Mouse (Mus musculus): Measurements from ENCODE around the gene Gpm6b. TPM values are rescaled to one million over a fixed set of nuclear protein-coding genes. Genes with fewer than 3 reads are reported as not detected.

Gene Gpm6b
- polyA plus RNA-seq, 1 experiment from 2014 or later, result 260 TPM

DNA sequence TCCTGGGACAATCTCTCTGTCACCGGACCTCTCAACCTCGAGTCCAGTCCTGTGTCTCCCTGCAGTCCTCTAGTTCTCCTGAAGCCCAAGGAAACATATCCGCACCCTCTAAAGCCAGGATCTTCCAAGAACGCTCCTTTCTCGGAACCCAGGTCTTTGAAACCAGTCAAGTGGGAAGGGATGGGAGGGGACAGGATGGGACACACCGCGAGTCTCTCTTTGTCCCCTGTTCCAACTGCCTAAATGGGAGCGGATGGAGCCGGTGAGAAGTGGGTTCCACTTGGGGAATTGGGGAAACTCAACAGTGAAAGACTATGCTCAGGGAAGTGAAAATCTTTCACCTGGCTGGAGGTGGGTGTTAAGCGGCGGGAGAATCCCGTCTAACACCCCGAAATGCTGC is 809 bp downstream of the Gpm6b start:
- Histone ChIP-seq H3K4me3 (replicated peaks) (peak overlapping the region; percentile 55), H3K9me3 (replicated peaks) (no peaks in the 10 kb centered on the region), H3K4me2 (peak overlapping the region; percentile 78), H3K36me3 (no peaks in the 10 kb centered on the region), H3K27ac (replicated peaks) (peak overlapping the region; percentile 56), H3K4me1 (peaks cover 8% of the 10 kb centered on the region; the same call in 1 of the 2 replicates), H3K27me3 (replicated peaks) (peaks cover 13% of the 10 kb centered on the region; the same call in 1 of the 2 replicates), H3K9ac (replicated peaks) (peak overlapping the region; percentile 62)
- peak; percentile 11; the same call in 1 of the 2 replicates for ATAC-seq (ENCODE audit: low FRiP score)
- WGBS, result 15% methylated on average over 13 of the region's 13 CpGs

DNA sequence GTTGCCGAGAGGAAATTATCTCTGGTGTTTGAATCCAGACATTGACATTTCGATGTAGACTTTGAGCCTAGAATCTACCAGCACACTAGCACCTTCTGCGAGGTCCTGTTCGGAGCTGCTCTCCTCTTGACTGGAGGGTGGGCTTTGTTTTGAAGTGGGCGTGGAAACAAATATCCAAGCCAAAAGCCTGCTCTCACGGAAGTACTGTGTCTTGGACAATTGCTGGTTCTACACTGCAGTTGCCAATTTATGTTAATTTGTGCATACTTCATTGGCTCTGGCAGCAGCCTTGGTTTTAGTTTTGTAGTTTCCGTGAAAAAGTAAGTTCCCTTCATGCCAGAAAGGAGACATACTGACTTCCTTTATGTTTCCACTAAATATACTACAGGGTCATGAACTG is 2.0 kb downstream of the Gpm6b start:
- ATAC-seq (ENCODE audit: low FRiP score), result no peak
- Histone ChIP-seq H3K4me1 (peaks cover 8% of the 10 kb centered on the region; the same call in 1 of the 2 replicates), H3K36me3 (no peaks in the 10 kb centered on the region), H3K9ac (replicated peaks) (no peak overlapping the region), H3K4me3 (replicated peaks) (no peak overlapping the region), H3K27ac (replicated peaks) (no peak overlapping the region), H3K27me3 (replicated peaks) (peaks cover 13% of the 10 kb centered on the region; the same call in 1 of the 2 replicates), H3K9me3 (replicated peaks) (no peaks in the 10 kb centered on the region), H3K4me2 (0 out of 2 replicates have a peak overlapping the region, but pooled peaks have one; percentile 13)
- WGBS, result 41% methylated on average over 7 of the region's 7 CpGs

DNA sequence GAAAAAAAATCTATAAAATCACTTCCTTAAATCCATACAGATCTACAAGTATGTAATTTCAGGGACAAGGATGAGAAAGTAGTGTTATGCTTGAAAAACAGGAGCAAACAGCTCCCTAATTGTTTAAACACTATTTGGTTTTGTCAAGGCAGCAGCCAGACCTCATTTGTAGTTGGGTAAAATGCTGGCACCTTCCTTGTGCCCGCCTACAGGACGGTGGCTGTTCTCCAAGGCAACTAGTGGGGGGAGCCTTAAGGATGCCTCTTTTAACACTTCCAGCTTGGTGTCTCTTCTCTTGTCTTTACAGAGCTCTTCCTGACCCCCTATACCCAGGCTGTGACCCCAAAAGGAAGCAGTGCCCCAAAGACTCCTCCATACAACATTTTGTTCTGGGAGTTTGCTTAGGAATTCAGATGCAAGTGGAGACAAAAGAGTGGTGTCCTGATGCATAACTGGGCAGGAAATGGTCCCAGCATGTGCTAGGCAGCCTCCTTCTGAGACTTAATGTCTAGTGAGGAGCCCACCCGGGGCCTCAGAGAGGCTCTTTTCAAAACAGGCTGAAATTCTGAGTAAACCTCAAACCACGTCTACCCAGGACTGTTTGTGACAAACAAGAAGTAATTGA is 4.7 kb downstream of the Gpm6b start:
- Histone ChIP-seq H3K4me2 (no peak overlapping the region), H3K4me3 (replicated peaks) (no peak overlapping the region), H3K9me3 (replicated peaks) (no peaks in the 10 kb centered on the region), H3K27ac (replicated peaks) (no peak overlapping the region), H3K36me3 (no peaks in the 10 kb centered on the region), H3K27me3 (replicated peaks) (peaks cover 6% of the 10 kb centered on the region; the same call in 1 of the 2 replicates), H3K4me1 (no peaks in the 10 kb centered on the region), H3K9ac (replicated peaks) (no peak overlapping the region)
- 62% methylated on average over 4 of the region's 4 CpGs for WGBS
- no peak for ATAC-seq (ENCODE audit: low FRiP score)

DNA sequence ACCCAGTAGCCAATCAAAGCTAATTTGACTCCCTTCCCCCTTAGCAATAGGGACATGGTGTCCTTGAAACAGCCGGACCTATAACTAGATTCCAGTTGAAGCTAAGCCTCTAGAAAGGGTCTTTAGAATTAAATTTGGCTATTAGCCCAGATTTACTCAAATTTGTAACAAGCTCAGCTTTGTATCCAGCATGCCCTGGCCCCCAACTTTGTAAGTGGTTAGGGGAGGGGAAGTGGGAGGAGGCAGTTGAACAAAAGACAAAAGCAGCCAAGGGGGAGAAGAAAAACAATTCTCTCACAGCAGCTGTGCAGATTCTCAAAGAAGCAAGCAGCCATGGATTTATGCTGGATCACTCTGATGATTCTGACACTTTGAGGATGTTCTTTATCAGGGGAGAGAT is 32.8 kb downstream of the Gpm6b start:
- peaks cover 3% of the 10 kb centered on the region; the same call in 1 of the 2 replicates for H3K4me1 ChIP-seq
- H3K9ac ChIP-seq (replicated peaks), result no peak overlapping the region
- ATAC-seq (ENCODE audit: low FRiP score), result peak; percentile 55; the same call in 1 of the 2 replicates
- H3K4me2 ChIP-seq, result no peak overlapping the region
- no peak overlapping the region for H3K4me3 ChIP-seq (replicated peaks)
- no peaks in the 10 kb centered on the region for H3K27me3 ChIP-seq (replicated peaks)
- no peaks in the 10 kb centered on the region for H3K9me3 ChIP-seq (replicated peaks)
- WGBS, result 17% methylated on average over 1 of the region's 1 CpGs
- 0 out of 2 replicates have a peak overlapping the region, but pooled peaks have one; percentile 48 for H3K27ac ChIP-seq (replicated peaks)
- no peaks in the 10 kb centered on the region for H3K36me3 ChIP-seq

DNA sequence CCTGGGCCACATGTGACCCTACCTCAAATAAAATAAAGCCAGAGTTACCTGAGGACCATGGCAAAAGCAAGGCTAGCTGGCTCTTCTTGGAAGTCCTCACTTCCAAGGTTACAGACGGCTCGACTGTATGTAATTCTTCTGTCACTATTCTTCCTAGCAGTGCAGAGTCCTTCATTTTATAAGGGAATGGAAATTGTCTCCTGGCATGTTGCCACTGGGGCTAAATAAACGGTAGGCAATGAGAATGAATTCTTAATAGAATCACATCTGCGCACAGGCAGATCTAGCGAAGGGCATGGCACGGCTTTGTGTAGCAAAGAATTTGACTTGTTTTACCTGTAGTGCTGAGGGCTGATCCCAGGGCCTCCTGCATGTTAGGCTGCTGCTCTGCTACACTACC is 33.9 kb downstream of the Gpm6b start:
- H3K9ac ChIP-seq (replicated peaks), result no peak overlapping the region
- 52% methylated on average over 6 of the region's 6 CpGs for WGBS
- H3K4me1 ChIP-seq, result peaks cover 3% of the 10 kb centered on the region; the same call in 1 of the 2 replicates
- no peak overlapping the region for H3K27ac ChIP-seq (replicated peaks)
- H3K4me3 ChIP-seq (replicated peaks), result no peak overlapping the region
- H3K27me3 ChIP-seq (replicated peaks), result no peaks in the 10 kb centered on the region
- ATAC-seq (ENCODE audit: low FRiP score), result no peak
- H3K4me2 ChIP-seq, result no peak overlapping the region
- no peaks in the 10 kb centered on the region for H3K9me3 ChIP-seq (replicated peaks)
- H3K36me3 ChIP-seq, result no peaks in the 10 kb centered on the region

DNA sequence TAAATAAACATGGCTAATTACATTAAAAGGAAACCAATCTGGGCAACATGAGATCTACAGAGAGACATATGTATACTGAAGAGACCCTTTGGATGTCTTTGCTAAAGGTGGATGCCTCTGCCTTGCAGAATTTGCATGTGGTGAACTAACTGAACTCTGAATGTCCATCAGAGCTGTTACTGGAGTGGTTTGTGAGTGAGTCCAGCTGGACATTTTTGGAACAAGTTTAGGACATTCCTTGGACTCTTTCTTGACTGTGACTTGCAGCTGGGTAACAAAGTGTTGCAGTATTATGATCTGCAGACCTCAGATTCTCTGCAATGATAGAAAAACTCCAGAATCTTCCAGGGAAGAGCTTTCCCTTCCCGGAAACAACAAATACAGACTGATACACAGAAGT is 41.1 kb downstream of the Gpm6b start:
- Histone ChIP-seq H3K4me2 (no peak overlapping the region), H3K4me1 (no peaks in the 10 kb centered on the region), H3K4me3 (replicated peaks) (no peak overlapping the region), H3K9me3 (replicated peaks) (no peaks in the 10 kb centered on the region), H3K27me3 (replicated peaks) (peaks cover 2% of the 10 kb centered on the region; the same call in 1 of the 2 replicates), H3K9ac (replicated peaks) (no peak overlapping the region), H3K27ac (replicated peaks) (no peak overlapping the region), H3K36me3 (no peaks in the 10 kb centered on the region)
- ATAC-seq (ENCODE audit: low FRiP score), result no peak
- WGBS, result 91% methylated on average over 1 of the region's 1 CpGs

DNA sequence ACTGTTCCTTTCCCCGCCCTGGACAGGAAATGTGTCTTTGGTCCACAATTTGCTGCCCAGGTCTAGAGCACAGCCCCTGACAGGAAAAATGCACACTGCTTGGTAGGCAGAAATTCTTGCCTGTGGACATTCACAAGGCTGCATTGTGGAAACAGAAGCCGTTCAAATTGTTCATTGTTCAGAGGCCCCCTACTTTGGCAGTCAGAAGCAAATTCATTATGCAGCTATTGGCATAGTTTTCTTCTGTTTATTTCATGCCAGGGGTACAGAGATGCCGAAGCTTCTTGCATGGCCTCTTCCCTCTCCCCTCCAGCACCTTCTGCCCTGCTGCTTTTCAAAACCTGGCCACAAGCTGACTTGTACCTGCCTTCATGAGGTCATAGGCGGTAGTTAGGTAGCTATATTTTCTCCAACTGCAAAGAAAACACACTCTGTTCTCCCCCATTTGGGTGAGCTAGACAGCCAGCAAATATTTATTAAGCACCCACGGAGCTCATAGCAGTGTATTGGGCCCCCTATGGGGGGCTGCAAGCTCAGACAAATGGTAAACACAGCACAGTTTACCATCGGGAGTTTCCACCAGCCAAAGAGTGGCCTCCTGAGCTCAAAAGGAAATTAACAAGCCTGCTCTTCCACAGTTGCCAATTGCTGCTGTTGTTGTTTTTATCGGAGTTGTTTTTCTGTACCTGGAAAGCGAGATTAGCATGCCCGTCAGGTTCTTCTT is 48.2 kb downstream of the Gpm6b start:
- ATAC-seq (ENCODE audit: low FRiP score), result peak; percentile 68
- H3K4me3 ChIP-seq (replicated peaks), result no peak overlapping the region
- H3K9me3 ChIP-seq (replicated peaks), result no peaks in the 10 kb centered on the region
- H3K36me3 ChIP-seq, result no peaks in the 10 kb centered on the region
- H3K4me2 ChIP-seq, result peak overlapping the region; percentile 6; the same call in 1 of the 2 replicates
- H3K27ac ChIP-seq (replicated peaks), result peak overlapping the region; percentile 65
- 37% methylated on average over 9 of the region's 9 CpGs for WGBS
- peaks cover 8% of the 10 kb centered on the region; the same call in 1 of the 2 replicates for H3K4me1 ChIP-seq
- peaks cover 5% of the 10 kb centered on the region; the same call in 1 of the 2 replicates for H3K27me3 ChIP-seq (replicated peaks)
- H3K9ac ChIP-seq (replicated peaks), result no peak overlapping the region

DNA sequence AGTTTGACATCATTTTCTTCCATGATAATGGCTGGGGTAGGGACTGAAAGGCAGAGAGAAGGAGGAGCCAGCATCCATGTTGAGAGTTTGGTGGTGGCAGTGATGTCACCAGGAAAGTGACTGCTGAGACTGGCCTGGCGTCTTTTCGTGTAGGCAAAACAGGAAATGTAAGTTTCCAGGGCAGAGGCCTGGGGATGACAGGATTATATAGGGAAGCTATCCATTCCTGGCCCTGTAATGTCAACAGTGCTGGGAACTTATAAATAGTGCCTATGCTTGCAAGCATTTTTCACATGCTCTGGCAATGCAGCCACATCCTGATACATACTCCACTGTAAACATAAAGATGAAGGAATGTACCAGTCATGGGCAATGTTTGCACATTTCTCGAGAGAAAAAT is 52.6 kb downstream of the Gpm6b start:
- H3K9ac ChIP-seq (replicated peaks), result no peak overlapping the region
- H3K27ac ChIP-seq (replicated peaks), result no peak overlapping the region
- H3K4me2 ChIP-seq, result no peak overlapping the region
- ATAC-seq (ENCODE audit: low FRiP score), result no peak
- no peaks in the 10 kb centered on the region for H3K36me3 ChIP-seq
- peaks cover 8% of the 10 kb centered on the region; the same call in 1 of the 2 replicates for H3K4me1 ChIP-seq
- no peak overlapping the region for H3K4me3 ChIP-seq (replicated peaks)
- WGBS, result 71% methylated on average over 3 of the region's 3 CpGs
- no peaks in the 10 kb centered on the region for H3K9me3 ChIP-seq (replicated peaks)
- H3K27me3 ChIP-seq (replicated peaks), result peaks cover 3% of the 10 kb centered on the region; the same call in 1 of the 2 replicates

DNA sequence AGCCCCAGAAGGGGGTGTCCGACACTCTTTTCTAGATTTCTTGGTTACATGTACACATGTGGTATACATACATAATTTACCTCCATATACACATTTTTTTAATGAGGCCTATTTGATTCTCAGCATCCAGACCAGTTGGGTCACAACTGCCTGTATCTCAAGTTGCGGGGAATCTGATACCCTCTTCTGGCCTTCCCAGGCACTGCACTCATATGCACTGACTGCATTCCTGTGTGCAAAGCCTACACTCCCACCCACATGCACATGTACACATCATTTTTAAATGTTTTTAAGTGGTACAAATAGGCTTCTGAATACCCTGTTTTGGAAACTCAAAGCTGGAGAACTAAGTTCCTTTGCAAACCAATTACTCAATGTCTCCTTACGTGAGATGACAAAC is 54.8 kb downstream of the Gpm6b start:
- ATAC-seq (ENCODE audit: low FRiP score), result no peak
- Histone ChIP-seq H3K4me1 (no peaks in the 10 kb centered on the region), H3K9ac (replicated peaks) (no peak overlapping the region), H3K27ac (replicated peaks) (no peak overlapping the region), H3K4me3 (replicated peaks) (no peak overlapping the region), H3K9me3 (replicated peaks) (no peaks in the 10 kb centered on the region), H3K4me2 (no peak overlapping the region), H3K27me3 (replicated peaks) (no peaks in the 10 kb centered on the region; the same call in 1 of the 2 replicates), H3K36me3 (no peaks in the 10 kb centered on the region)
- WGBS, result 92% methylated on average over 3 of the region's 3 CpGs

DNA sequence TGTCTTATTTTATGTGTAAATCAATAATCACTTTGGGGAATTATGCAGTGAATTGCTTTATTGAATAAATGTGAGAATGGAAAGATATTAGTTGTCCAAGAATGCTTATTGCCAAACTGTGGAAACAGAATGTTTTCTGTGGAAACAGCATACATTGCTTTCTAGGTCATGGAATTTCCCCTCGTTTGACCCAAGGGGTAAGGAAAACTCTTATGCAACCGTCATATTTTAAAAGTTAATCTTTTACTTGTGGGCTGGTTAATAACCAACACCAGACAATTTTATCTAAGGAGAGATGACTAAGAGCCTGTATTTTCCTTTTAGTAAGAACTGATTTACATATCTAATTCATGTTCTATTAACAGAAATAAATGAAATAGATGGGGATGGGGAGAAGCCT is 64.1 kb downstream of the Gpm6b start:
- H3K27ac ChIP-seq (replicated peaks), result no peak overlapping the region
- no peak overlapping the region for H3K9ac ChIP-seq (replicated peaks)
- H3K36me3 ChIP-seq, result no peaks in the 10 kb centered on the region
- no peak for ATAC-seq (ENCODE audit: low FRiP score)
- peaks cover 6% of the 10 kb centered on the region; the same call in 1 of the 2 replicates for H3K27me3 ChIP-seq (replicated peaks)
- H3K4me3 ChIP-seq (replicated peaks), result no peak overlapping the region
- no peaks in the 10 kb centered on the region for H3K9me3 ChIP-seq (replicated peaks)
- WGBS, result 81% methylated on average over 2 of the region's 2 CpGs
- no peaks in the 10 kb centered on the region for H3K4me1 ChIP-seq
- H3K4me2 ChIP-seq, result no peak overlapping the region

DNA sequence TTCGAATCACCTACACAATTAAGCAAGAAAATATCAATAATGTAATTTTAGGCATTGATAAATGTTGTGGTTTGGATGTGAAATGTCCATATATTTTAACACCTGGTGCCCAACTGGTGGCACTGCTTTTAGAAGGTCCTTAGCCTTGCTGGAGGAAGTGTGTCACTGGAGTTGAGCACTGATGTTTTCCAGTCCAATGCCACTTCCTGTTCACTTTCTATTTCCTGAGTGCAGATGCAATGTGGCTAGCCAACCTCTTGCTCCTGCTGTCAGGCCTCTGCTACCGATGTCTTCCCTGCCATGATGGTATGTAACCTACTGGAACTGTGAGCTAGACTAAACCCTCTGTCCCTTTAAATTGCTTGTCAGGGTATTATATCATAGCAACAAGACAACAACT is 65.6 kb downstream of the Gpm6b start:
- peaks cover 8% of the 10 kb centered on the region; the same call in 1 of the 2 replicates for H3K27me3 ChIP-seq (replicated peaks)
- H3K4me3 ChIP-seq (replicated peaks), result no peak overlapping the region
- H3K9ac ChIP-seq (replicated peaks), result no peak overlapping the region
- H3K4me2 ChIP-seq, result no peak overlapping the region
- H3K27ac ChIP-seq (replicated peaks), result no peak overlapping the region
- no peaks in the 10 kb centered on the region for H3K36me3 ChIP-seq
- WGBS, result 89% methylated on average over 2 of the region's 2 CpGs
- no peaks in the 10 kb centered on the region for H3K4me1 ChIP-seq
- no peaks in the 10 kb centered on the region for H3K9me3 ChIP-seq (replicated peaks)
- no peak for ATAC-seq (ENCODE audit: low FRiP score)

Data from neural tube, embryonic 15.5 days (tissue).